Mouse (Mus musculus) neural tube, embryonic 12.5 days (tissue): ENCODE results near the gene Hsd17b3. TPM values are rescaled to one million over a fixed set of nuclear protein-coding genes. Genes with fewer than 3 reads are reported as not detected.
"Not testable (repeated sequence)": the region's sequence is repeated elsewhere in the genome, so short reads cannot be mapped to it uniquely, and the experiment has no call there.

ENCODE experiments used
- ATAC-seq: fragments of 200-750 bp; cut with Nextera tagmentation; 2 replicates; pipeline ENCODE4 v1.8.0; 2017; ENCODE audit warnings: low read depth, mild to moderate bottlenecking, moderate TSS enrichment, moderate library complexity; ENCODE audit not compliant: low FRiP score
- H3K27ac ChIP-seq: fragments of 300-500 bp; sonication (generic); 2 replicates; pipeline ENCODE4 v1.5.1; 2016
- H3K27me3 ChIP-seq: fragments of 300-500 bp; sonication (generic); replicated peaks from 2 replicates; pipeline ENCODE4 v1.6.1; 2016; ENCODE audit warnings: mild to moderate bottlenecking
- H3K36me3 ChIP-seq: fragments of 300-500 bp; sonication (generic); 2 replicates; pipeline ENCODE4 v1.6.1; 2016; ENCODE audit warnings: mild to moderate bottlenecking
- H3K4me1 ChIP-seq: fragments of 300-500 bp; sonication (generic); 2 replicates; pipeline ENCODE4 v1.6.1; 2016
- H3K4me2 ChIP-seq: fragments of 300-500 bp; sonication (generic); replicated peaks from 2 replicates; pipeline ENCODE4 v1.6.1; 2016; ENCODE audit warnings: mild to moderate bottlenecking
- H3K4me3 ChIP-seq: fragments of 300-500 bp; sonication (generic); 2 replicates; pipeline ENCODE4 v1.5.1; 2016
- H3K9ac ChIP-seq: fragments of 300-500 bp; sonication (generic); 2 replicates; pipeline ENCODE4 v1.6.1; 2016; ENCODE audit warnings: mild to moderate bottlenecking
- H3K9me3 ChIP-seq: fragments of 300-500 bp; sonication (generic); 2 replicates; pipeline ENCODE4 v1.6.1; 2016; ENCODE audit warnings: mild to moderate bottlenecking
- WGBS: fragments of 180-500 bp; shearing (Covaris S2); methylation state at CpG from one replicate; pipeline ENCODE4 v1.1.7; 2016; 5-methylcytosine and 5-hydroxymethylcytosine counted together
- polyA plus RNA-seq: library from polyadenylated mRNA; unstranded; fragments of >200 nt; fragmentation: Nextera tagmentation; extraction: Ambion mirVana; gene quantifications from 2 replicates; pipeline ENCODE4 v1.2.1, GENCODE M21; 2016

Hsd17b3 gene
- polyA plus RNA-seq, 1 experiment from 2014 or later = 0.19 TPM

DNA sequence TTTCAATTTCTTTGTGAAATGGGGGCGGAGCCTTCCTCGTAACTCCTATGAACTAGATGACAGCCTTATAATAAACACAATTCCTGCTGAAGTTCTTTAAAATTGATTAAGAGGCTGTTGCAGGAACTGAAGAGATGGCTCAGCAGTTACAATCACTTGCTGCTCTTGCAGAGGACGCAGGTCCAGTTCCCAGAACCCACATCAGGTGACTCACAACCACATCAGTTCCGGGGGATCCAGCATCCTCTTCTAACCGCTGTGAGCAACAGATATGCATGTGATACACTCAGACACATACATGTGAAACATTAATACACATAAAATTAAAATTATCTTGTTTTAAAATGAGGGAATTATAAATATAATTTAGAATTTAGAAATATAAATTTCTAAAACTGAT is 11.4 kb downstream of the Hsd17b3 start:
- Histone ChIP-seq H3K9me3 (no peaks in the 10 kb centered on the region), H3K27ac (no peak overlapping the region), H3K4me2 (no peak overlapping the region), H3K9ac (no peak overlapping the region), H3K4me3 (no peak overlapping the region), H3K36me3 (no peaks in the 10 kb centered on the region), H3K4me1 (peaks cover 10% of the 10 kb centered on the region), H3K27me3 (no peaks in the 10 kb centered on the region)
- 90% methylated on average over 5 of the region's 5 CpGs for WGBS
- no peak for ATAC-seq

DNA sequence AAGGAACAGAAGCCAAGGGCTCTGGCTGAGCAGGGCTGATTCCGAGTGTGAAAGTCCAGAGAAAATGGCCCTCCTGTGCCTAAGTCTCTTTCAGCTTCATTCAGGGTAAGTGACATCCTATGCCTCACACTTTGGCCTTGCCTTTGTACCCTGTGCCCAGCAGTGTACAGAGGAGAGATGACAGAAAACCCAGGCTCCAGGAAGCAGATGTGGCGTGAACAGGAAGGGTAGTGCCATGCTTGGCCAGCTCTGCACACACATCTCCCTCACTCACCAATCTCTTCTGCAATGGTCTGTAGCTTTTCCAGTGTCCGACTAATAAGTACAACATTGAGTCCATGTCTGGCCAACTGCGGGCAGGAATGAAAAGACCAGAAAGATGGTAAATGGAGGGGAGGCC is 13.0 kb downstream of the Hsd17b3 start:
- Histone ChIP-seq H3K36me3 (no peaks in the 10 kb centered on the region), H3K27ac (no peak overlapping the region), H3K9ac (no peak overlapping the region), H3K27me3 (no peaks in the 10 kb centered on the region), H3K4me3 (no peak overlapping the region), H3K4me1 (peaks cover 2% of the 10 kb centered on the region; the same call in 1 of the 2 replicates), H3K9me3 (no peaks in the 10 kb centered on the region), H3K4me2 (no peak overlapping the region)
- no peak for ATAC-seq
- WGBS = 86% methylated on average over 4 of the region's 4 CpGs

DNA sequence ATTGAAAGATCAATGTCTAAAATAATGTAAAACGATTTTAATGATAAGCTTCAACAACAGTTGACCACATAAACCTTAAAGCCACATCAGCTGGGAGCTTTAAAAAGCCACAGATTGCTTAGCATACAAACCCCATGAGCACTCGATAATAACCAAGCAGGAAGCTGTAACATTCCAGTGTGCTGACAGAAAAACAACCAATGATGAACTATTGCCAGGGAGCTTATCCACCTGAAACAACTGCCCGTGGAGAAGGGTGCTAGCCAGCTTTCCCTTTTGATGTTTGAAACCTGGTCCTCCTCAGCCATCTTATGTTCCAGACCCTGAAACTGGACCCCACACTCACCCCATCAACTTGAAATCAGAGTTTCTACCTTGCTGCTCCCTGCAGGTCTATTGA is 22.4 kb downstream of the Hsd17b3 start:
- H3K27ac ChIP-seq = no peak overlapping the region
- H3K4me3 ChIP-seq = no peak overlapping the region
- ATAC-seq = no peak
- no peaks in the 10 kb centered on the region; the same call in 1 of the 2 replicates for H3K4me1 ChIP-seq
- H3K9ac ChIP-seq = no peak overlapping the region
- H3K9me3 ChIP-seq = no peaks in the 10 kb centered on the region
- H3K27me3 ChIP-seq = no peaks in the 10 kb centered on the region
- whole genome bisulfite sequencing = 65% methylated on average over 3 of the region's 3 CpGs
- H3K36me3 ChIP-seq = no peaks in the 10 kb centered on the region
- H3K4me2 ChIP-seq = no peak overlapping the region

DNA sequence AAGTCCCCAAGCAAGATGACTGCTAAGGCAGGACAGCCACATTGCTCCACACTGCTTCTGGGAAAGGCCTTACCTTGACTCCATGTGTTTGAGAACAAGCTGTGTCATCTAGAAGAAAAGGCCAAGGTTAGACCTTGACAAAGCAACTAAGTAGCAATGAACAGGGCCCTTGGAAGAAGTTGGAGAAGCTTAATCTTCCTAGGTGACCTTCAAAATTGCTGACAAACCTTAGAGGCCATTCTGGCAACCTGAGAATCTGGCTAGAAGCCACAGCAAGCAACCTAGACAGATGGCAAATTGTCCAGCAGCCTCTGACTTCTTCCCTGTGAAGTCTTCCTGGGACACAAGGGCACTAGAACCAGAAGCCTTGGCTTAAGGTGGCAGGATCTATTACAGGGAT is 24.8 kb downstream of the Hsd17b3 start:
- H3K27me3 ChIP-seq = no peaks in the 10 kb centered on the region

DNA sequence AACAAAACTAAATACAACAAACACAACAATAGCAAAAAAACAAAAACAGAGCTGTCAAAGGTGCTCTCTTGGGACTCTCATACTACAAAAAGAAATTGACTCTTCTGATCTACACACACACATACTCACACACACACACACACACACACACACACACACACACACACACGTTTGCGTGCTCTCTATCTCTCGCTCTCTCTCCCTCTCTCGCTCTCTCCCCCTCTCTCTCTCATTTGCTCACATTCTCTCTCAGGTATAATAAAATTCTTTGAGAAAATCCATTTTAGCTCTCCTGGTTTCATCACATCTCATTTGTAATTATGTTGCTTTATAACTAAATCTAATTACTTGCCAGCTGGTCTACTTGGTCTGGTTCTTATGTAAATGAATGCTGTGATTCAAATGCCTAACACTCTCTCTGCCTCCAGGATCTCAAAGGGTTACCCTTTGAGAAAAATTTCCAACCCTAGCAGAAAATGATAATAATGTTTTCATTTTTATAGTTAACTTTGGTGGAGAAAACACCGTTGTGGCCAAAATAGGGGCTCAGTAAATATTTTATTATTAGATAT is 28.0 kb downstream of the Hsd17b3 start:
- Histone ChIP-seq H3K27ac (no peak overlapping the region), H3K9ac (no peak overlapping the region), H3K4me1 (no peaks in the 10 kb centered on the region; the same call in 1 of the 2 replicates), H3K36me3 (no peaks in the 10 kb centered on the region), H3K27me3 (no peaks in the 10 kb centered on the region), H3K4me3 (no peak overlapping the region), H3K9me3 (no peaks in the 10 kb centered on the region), H3K4me2 (no peak overlapping the region)
- WGBS = 74% methylated on average over 5 of the region's 5 CpGs
- ATAC-seq = no peak

More for the DNA sequence above, 24.8 kb downstream of the Hsd17b3 start:
- H3K4me1 ChIP-seq = no peaks in the 10 kb centered on the region; the same call in 1 of the 2 replicates
- no peaks in the 10 kb centered on the region for H3K9me3 ChIP-seq
- no peak overlapping the region for H3K4me3 ChIP-seq
- H3K9ac ChIP-seq = no peak overlapping the region
- no peak overlapping the region for H3K27ac ChIP-seq
- no peak for ATAC-seq
- no peak overlapping the region for H3K4me2 ChIP-seq
- no peaks in the 10 kb centered on the region for H3K36me3 ChIP-seq

DNA sequence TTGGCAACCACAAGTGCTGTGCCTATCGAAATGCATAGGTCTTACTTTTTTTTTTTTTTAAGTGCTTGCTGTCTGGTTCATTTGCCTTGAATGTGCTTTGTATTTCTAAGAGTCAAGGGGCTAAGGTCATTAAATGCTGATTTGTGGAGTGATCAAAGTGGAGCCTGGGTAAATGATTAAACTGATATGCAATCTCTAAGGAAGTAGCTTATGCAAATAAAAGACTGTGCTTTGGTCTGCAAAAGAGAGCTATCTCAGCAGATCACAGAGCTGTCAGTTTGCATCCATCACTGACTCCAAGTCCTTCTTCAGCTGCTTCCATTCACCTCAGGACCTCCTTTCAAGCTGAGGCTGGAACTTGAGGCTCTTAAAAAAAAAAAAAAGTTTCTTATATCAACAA is 35.1 kb downstream of the Hsd17b3 start:
- H3K9me3 ChIP-seq = no peaks in the 10 kb centered on the region; the same call in 1 of the 2 replicates
- WGBS = 30% methylated on average over 1 of the region's 1 CpGs
- H3K4me1 ChIP-seq = no peaks in the 10 kb centered on the region
- no peak overlapping the region for H3K4me3 ChIP-seq
- no peaks in the 10 kb centered on the region for H3K27me3 ChIP-seq
- H3K36me3 ChIP-seq = no peaks in the 10 kb centered on the region
- H3K9ac ChIP-seq = no peak overlapping the region
- no peak overlapping the region for H3K4me2 ChIP-seq
- no peak for ATAC-seq
- H3K27ac ChIP-seq = no peak overlapping the region

DNA sequence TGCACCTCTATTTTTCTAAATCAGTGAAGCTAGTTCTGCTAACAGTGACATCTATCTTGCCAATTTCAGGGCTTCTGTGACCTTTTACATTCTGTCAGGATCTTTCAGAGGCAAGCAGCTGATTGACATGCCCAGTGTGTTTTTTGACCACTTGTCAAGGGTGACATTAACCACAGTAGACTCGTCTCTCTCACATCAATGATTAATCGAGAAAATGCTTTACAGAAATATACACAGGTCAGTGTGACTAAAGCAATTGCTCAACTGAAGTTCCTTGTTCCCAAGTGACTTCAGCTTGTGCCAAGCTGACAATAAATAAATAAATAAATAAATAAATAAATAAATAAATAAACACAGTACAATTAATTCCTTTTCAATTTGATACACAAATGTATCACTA is 36.7 kb downstream of the Hsd17b3 start:
- H3K4me3 ChIP-seq, H3K36me3 ChIP-seq, H3K27me3 ChIP-seq, H3K9me3 ChIP-seq, H3K9ac ChIP-seq, ATAC-seq, H3K4me2 ChIP-seq, H3K27ac ChIP-seq, H3K4me1 ChIP-seq: not testable (repeated sequence)
- WGBS = 90% methylated on average over 2 of the region's 2 CpGs

DNA sequence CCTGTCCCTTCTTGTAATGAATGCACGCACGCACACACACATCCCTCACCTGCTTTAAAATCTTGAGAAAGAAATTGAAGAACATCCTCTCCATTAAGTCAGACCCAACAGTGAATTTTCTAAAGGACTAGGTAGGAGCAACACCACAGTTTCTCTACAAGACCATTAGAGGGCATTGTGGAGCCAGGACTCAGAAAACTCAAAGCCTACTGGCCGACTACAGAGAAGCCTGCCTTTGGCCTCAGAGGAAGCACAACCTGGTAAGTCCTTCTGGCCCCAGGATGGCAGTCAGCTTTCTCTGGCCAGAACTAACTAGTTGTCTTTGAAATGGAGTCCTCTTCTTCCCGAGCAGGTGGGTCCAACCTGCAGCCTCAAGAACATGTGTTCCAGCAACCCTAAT is 38.1 kb downstream of the Hsd17b3 start:
- no peak overlapping the region for H3K9ac ChIP-seq
- no peaks in the 10 kb centered on the region for H3K27me3 ChIP-seq
- H3K9me3 ChIP-seq = no peaks in the 10 kb centered on the region; the same call in 1 of the 2 replicates
- no peak overlapping the region for H3K4me3 ChIP-seq
- 75% methylated on average over 4 of the region's 4 CpGs for WGBS
- H3K4me2 ChIP-seq = no peak overlapping the region
- ATAC-seq = no peak
- H3K27ac ChIP-seq = no peak overlapping the region
- no peaks in the 10 kb centered on the region for H3K36me3 ChIP-seq
- H3K4me1 ChIP-seq = no peaks in the 10 kb centered on the region

DNA sequence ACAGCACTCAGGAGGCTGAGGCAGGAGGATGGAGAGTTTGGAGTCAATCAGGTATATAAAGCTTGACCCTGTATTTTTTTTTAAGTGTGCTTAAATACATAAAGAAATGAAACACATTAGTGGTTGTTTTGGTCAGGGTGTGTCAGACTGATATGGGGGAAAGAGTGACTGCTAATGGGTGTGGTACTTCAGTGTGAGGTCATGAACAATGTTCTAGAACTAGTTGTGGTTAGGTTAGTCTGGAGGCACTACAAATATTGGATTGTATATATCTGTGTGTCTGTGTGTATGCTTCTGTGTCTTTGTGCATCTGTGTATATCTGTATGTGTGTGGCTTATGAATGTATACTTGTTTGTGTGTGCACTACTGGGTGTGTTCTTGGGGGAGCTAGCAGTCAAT is 39.5 kb downstream of the Hsd17b3 start:
- Histone ChIP-seq H3K9ac (no peak overlapping the region), H3K4me3 (no peak overlapping the region), H3K4me1 (no peaks in the 10 kb centered on the region), H3K36me3 (no peaks in the 10 kb centered on the region), H3K27ac (no peak overlapping the region), H3K9me3 (no peaks in the 10 kb centered on the region; the same call in 1 of the 2 replicates), H3K27me3 (no peaks in the 10 kb centered on the region), H3K4me2 (no peak overlapping the region)
- ATAC-seq = no peak

DNA sequence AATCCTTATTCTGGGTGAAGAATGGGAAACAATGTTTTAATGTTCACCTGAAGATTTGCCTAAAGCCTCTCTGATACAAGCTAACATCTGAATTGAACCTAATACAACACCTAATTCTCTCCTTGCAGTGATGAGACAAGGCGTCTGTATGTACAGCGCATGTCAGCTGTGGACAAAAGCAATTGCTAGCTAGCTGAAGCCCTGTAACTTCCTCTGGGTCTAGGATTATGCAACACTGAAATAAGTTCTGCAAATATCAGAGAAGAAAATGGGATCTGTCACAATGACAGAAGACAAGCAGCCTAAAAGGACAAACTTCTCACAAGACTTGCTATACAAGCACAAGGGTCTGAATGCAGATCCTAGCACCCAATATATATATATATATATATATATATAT is 40.6 kb downstream of the Hsd17b3 start:
- no peaks in the 10 kb centered on the region for H3K4me1 ChIP-seq
- H3K4me2 ChIP-seq = no peak overlapping the region
- H3K9ac ChIP-seq = no peak overlapping the region
- no peak overlapping the region for H3K27ac ChIP-seq
- no peaks in the 10 kb centered on the region; the same call in 1 of the 2 replicates for H3K9me3 ChIP-seq
- H3K27me3 ChIP-seq = no peaks in the 10 kb centered on the region
- H3K36me3 ChIP-seq = no peaks in the 10 kb centered on the region
- no peak for ATAC-seq
- 92% methylated on average over 2 of the region's 2 CpGs for WGBS
- H3K4me3 ChIP-seq = no peak overlapping the region

DNA sequence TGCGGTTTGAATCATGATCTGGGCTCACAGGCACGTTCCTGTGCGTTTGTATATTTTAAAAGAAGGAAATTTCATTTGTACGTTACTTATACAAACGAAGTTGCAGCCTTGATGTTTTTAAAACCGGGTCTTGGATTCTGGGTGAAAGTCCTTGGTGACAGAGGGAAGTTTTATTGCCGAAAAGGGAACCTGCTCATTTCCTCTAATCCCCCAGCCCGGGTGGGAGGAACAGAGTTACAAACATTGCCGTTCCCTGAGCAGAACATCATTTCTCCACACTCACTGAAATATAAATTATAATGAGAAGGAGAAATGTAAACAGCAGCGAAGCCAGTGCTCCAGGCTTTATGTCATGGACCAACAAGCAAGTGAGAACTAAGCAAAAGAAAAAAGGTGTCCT is 49.1 kb downstream of the Hsd17b3 start:
- Histone ChIP-seq H3K4me3 (no peak overlapping the region), H3K9ac (no peak overlapping the region), H3K4me1 (no peaks in the 10 kb centered on the region), H3K27ac (no peak overlapping the region), H3K4me2 (no peak overlapping the region), H3K9me3 (no peaks in the 10 kb centered on the region), H3K36me3 (no peaks in the 10 kb centered on the region), H3K27me3 (no peaks in the 10 kb centered on the region)
- no peak for ATAC-seq
- 59% methylated on average over 10 of the region's 10 CpGs for WGBS

DNA sequence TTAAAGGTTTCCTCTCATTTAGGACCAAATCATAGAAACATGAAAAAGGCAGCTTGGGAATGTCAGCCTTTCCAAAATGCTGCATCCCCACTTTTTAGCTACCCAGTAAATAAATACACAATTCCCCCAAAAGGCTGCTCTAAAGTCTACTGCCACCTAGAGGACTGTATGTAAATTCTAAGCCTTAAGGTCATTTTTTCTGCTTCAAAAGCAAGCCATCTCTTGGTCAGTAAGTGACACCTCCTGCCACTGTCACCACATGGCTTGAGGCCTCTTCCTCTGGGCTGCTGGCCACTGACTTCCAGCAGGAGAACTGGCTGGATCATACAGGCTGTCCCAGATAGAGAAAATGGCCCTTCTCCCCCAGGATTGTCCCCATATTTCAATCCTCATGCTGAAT is 50.9 kb downstream of the Hsd17b3 start:
- Histone ChIP-seq H3K27ac (no peak overlapping the region), H3K36me3 (no peaks in the 10 kb centered on the region), H3K9ac (no peak overlapping the region), H3K4me3 (no peak overlapping the region), H3K9me3 (no peaks in the 10 kb centered on the region), H3K27me3 (0 out of 2 replicates have a peak, but pooled peaks cover 4% of the 10 kb centered on the region), H3K4me2 (no peak overlapping the region), H3K4me1 (no peaks in the 10 kb centered on the region)
- no peak for ATAC-seq
